Mouse (Mus musculus): ENCODE data around the gene Rnf123.
A peak's percentile ranks its signal among the peaks of the same experiment; 100 is the strongest.

The Rnf123 gene

DNA sequence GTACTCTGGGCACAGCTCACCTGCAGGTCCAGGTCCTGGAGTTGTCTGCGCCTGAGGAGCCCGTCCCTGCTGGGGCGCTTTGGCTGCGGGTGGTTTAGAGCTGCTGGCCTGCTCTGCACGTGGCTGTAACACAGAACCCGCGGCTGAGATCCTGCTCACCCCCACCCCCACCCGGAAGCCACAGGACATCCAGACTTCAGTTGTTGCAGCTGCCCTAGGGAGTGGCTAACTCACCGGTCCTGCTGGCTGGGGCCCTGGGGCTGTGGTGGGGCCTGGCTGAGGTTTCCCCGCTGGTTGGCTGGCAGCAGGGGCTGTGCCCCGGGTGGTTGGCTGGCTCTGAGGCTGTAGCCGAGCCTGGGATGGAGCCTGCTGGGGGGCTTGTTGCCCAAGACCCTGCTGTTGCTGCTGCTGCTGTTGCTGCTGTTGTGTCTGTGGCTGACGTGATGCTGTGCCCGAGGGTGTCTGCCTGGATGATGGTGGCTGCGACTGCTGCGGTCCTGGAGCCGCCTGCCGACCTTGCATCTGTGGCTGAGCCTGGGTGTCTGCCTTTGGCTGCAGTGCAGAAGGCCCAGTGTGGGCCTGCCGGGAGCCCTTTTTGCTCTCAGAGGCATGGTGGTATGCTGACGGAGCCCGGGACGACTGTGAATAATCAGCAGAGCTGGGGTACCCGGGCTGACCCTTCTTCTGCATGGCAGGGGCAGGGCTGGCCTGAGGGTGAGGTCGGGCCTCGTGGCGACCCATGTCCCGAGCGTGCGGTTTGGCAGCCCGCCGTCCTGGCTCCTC lies 21.8 kb upstream of the Rnf123 start:
- no peak for DNase-seq (ENCODE audit: low spot score)

DNA sequence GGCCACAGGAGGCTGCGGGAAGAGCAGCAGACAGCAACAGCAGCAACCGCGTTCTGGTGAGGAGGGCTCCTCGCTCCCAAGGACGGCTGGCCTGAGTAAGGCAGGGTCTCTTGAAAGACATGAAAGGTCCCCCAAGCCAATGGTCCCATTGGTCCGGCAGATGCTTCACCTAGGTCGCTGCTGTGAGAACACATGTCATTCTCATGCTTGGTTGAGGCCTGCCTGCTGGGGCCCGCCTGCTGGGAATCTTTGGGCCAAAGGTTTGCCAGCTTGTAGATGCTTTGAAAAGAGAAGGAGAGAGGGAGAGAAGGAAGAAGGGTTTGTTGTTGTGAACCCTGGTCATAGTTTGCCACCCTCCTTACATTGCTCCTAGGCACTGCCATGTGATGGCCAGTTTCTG lies 16.5 kb upstream of the Rnf123 start:
- DNase-seq (ENCODE audit: low spot score): no peak

DNA sequence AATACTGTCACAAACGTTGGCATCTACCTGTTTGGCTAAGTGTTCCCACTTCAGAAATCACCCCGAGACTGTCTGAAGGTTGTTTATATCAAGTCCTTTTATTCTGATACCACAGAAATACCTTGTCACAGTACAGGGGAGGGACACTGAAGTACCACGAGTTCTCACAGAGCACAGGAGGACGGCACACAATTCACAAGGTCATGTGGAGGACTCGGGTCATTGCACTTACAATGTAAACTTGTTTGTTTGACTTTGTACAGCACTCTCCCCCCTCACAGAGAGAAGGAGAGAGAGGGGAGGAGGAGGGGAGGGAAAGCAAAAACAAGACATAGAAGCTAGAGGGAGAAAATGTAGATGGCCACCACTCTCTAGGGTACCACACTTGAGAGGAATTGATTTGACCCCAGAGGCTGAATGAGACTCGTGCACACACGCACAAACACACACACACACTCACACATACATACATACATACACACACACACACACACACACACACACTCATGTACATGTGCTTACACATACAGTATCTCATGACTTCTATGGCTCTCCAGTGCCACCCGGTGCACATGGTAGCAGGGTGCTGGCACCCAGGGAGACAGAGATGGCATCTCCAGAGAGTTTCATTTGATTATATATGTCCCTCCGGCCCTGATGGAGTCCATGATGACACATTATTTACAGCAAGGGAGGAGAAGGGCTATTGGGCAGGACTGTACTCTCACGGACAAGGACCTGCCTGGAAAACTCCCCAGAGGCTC lies 13.0 kb upstream of the Rnf123 start:
- DNase-seq (ENCODE audit: low spot score): no peak

DNA sequence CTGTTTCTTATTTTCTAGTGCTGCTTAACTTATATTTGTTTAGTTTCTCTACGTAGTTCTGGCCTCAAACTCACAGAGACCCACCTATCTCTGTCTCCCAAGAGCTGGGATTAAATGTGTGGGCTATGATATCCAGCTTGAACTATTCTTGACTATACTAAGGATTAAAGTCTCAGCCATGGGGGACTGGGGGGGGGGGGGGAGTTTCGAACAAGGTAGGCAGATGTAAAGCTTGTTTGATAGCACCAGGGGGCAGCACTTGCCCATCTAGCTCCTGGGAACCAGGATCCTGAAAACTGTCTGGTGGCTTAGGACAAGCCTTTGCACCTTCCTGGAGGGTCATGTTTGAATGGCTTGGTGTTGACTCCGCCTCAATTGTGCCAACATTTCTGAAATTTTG lies 12.4 kb upstream of the Rnf123 start:
- DNase-seq (ENCODE audit: low spot score): peak; percentile 84

DNA sequence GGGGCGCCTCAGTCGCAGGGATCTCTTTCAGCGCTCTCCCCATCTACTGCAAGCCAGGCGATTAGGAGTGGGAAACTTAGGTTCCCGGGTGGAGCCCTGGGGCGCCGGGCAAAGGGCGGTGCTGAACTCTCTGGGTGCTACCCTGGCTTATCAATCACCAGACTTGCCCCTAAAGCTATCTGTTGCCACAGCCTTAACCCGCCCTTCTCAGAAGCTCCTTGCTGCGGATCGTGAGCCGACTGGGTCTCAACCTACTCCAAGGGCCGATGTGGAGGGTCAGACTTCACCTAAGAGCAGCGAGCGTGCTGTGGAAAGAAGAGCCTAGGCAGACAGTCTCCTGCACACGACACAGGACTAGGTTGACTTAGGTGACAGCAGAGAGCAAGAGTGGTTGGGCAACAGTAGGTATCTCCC lies 11.9 kb upstream of the Rnf123 start:
- DNase-seq (ENCODE audit: low spot score): peak; percentile 94

DNA sequence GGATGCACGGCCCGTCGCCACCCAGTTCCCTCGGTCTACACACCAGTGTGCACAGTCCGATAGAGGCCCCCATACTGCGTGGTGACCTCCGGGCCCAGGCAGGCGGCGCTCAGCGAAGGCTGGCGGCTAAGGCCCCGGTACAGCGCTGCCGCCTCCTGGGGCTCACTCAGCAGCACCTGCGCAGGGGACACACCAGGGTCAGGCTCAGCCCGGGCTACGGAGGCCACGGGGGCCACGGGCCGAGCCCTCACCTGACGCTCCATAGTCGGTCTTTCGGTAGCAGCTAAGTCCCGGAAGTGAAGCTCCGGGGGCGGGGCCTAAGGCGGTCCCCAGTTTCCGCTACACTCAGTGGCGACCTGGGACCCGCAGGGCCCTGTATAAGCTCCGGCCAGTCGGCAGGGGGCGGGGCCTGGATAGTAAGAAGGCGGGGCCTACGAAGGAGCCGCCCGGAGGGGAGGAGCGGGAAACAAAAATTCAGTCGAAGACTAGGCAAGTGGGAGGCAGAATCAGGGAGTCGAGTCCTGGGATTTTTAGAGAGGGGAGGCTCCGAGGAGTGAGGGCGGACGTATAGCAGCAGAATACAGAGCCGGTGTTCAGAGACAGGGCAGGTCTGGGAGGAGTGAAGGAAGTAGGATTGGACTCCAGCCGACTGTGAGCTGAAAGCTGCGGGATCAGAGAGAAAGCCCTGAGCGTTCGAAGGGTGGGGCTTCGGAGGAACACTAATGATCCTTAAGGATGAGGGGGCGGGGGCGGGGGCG lies 11.2 kb upstream of the Rnf123 start, which contains the start of gene Apeh:
TSS of gene Apeh (minus strand) at position 423 of the 758 bp plus-strand sequence.
- peak; percentile 98 for DNase-seq (ENCODE audit: low spot score)

DNA sequence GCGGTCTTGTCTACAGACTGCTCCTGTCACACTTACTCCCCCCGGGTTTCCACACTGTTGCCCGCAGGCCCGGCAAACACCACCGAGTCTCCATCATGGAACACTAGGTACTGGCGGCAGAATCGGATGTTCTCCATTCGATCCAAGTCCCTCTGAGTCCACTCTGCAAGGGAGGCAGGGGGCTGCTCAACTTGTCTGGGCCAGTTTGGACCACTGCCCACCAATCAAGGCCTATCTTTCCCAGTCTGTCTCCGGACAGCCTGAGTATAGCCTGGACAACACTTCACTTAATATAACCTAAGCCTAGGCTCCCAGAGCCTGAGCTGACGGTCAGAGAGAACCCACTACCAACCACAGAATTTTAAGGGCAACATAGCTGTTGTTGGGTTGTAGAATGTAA lies 10.4 kb upstream of the Rnf123 start:
- DNase-seq (ENCODE audit: low spot score): no peak

DNA sequence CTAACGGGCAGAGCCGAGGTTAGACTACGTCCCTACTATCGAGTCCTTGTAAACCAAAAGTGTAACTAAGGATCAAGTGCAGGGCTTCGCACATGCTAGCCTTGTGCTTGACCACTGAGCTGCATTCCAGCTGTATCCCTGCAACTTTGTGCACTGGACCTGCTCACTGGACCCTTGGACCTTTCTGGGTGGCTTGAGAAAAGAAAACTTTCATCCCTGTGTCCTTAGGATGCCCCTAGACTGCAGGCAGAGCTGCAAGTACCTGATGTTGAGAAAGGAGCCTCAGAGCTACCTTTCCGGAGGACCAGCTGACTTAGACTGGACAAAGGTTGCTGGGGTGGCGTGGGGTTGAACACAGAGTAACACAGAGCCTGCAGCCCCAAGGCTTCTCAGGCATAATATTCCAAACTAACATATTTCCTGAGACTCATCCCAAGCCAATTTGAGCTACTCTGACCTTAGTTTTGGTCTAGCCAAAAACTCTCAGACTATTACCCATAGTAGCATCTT lies 7.5 kb upstream of the Rnf123 start:
- no peak for DNase-seq (ENCODE audit: low spot score)

DNA sequence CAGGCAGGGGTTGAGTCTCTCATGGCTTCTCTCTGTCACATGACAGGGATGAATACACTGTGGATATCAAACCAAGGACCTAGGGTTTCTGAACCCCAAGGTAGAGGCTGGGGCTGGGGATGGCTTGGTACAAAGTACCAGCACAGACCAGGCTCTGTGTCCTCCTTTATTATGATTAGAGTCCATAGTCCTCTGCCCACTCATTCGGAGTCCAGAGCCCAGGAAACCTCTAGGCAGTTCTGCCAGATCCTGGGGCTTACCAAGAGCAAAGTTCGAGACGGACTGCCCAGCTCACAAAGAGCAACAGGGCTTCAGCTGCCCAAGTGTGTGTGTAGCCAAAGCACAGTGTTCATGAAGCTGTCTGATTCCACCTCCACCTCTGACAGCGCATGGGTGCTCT lies 2.1 kb upstream of the Rnf123 start:
- no peak for DNase-seq (ENCODE audit: low spot score)

DNA sequence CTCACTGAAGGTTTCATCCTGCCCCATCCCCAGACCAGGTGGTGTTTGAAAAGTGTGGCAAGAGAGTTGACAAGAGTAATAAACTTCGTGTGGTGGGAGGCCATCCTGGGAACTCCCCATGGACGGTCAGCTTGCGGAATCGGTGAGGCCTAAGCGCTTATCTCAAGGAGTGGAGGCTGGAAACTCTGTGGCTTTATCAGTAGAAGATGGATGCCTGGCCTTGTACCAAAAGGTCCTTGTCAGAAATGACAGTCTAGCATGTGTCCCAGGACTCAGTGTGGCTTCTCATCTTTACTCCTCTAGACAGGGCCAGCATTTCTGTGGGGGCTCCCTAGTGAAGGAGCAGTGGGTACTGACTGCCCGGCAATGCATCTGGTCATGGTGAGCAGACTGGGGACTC lies 415 bp upstream of the Rnf123 start:
- no peak for DNase-seq (ENCODE audit: low spot score)

DNA sequence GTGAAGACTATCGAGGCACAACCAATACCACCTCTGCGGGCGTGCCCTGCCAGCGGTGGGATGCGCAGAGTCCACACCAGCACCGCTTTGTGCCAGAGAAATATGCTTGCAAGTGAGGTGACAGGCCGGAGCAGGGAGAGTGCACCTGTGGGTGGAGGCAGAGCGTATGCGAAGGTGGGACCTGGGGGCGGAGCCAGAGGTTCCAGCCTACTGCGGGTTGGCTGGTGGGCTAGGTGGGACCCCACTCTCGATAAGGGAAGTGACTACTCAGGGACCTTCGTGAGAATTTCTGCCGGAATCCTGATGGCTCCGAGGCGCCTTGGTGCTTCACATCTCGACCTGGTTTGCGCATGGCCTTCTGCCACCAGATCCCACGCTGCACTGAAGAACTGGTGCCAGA lies 597 bp downstream of the Rnf123 start:
- DNase-seq (ENCODE audit: low spot score): no peak

DNA sequence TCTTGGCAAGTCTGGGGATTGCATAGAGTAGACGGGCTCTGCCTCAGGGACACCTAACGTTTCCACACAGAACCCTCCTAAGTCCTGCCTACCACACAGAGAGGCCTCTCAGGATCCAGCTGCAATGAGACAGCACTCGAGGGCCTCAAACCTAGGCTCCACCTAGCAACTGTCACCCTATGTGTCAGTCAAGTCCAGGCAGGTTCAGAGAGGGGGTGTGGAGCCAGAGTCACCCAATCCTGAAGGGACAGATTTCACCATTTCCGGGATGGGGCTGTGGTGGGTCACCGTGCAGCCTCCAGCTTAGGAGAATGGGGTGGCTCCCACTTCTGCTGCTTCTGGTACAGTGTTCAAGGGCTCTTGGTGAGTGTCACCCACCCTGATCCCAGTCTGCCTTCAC lies 3.0 kb downstream of the Rnf123 start, which contains the start of gene Mst1:
TSS of gene Mst1 (plus strand) at position 269 of the 400 bp plus-strand sequence.
- DNase-seq (ENCODE audit: low spot score): peak; percentile 92

DNA sequence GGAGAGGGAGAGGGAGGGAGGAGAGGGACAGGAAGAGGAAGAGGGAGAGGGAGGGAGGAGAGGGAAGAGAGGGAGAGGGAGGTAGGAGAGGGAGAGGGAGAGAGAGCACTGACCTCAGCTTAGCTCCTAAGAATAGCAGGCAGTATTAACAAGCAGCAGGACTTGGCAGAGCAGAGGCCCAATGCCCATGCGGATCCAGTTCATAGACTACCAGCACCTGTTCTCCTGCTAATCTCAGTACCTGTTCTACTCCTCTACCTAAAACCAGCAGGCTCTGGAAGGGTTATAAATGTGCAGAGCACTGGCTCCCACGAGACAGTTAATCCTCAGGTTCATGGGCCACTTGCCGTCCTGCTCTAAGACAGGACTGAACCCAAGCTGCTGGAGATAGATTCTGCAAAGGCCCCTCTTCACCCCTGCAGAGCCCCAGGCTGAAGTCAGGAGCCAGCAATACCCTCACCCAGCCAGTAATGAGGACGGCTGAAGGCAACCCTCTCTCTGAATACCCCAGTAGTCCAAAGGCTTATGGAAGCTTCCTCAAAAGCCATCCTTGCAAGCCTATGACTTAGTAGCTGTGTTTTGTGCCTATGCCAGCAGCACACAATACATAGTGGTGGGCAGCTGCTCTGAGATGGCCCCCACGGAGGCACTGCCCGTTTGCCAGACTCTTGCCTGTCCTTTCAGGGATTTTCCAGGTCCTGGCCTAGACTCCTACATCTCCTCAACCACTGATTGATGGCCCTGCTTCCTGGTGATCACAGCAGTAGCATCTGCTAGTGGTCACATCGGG lies 9.8 kb downstream of the Rnf123 start:
- no peak for DNase-seq (ENCODE audit: low spot score)

DNA sequence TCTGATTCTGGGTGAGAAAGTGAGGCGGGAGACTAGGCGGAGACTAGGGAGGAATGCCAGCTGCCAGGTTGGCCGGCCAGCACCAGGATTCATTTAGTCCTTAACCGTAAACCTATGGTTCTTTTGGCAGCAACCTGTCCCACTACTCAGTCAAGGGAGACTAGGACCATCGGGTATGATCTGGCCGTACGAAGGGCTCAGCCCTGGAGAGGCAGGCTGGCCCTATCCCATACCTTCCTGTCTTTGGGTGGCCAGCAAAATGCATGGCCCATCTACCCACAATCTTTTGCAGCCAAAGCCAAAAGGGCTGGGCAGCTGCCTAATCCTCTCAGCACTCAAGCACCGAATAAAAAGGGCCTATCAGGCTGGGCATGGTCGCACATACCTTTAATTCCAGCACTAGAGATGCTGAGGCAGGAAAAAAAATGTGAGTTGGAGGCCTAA lies 10.6 kb downstream of the Rnf123 start:
- no peak for DNase-seq (ENCODE audit: low spot score)

DNA sequence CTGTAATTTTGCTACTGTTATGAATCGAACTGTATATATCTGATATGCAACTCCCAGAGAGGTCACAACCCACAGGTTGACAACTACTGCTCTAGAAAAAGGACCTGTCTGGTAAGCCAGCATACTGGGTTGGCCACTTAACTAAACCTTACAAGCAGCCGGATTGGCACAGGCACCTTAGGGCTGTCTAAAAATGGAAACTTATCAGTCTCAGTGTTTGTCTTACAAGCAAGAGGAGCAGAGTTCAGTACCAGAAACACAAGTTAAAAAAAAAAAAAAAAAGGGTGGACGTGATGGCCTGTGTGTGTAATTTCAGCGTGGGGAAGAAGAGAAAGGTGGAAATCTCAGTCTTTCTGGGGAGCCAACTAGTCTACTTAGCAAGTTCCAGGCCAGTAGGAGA lies 11.3 kb downstream of the Rnf123 start:
- no peak for DNase-seq (ENCODE audit: low spot score)

DNA sequence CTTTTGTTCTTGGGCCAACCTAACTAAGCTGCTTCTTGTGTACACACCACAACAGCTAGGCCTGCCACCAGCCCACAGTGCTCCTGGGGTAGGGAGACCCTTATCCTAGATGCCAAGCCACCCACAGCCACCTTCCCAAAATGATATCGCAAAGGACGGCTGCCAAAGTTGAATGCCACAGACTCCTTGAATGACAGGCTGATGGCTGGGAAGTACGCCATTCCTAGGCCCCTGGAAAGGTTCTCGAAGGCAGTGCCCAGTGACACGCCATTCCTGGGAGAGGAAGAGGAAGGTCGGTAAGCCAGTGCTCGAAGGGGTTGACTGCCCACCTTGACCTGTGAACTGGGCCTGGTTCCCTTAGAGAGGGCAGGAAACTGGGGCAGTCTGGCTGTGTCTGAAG lies 13.6 kb downstream of the Rnf123 start:
- DNase-seq (ENCODE audit: low spot score): no peak

DNA sequence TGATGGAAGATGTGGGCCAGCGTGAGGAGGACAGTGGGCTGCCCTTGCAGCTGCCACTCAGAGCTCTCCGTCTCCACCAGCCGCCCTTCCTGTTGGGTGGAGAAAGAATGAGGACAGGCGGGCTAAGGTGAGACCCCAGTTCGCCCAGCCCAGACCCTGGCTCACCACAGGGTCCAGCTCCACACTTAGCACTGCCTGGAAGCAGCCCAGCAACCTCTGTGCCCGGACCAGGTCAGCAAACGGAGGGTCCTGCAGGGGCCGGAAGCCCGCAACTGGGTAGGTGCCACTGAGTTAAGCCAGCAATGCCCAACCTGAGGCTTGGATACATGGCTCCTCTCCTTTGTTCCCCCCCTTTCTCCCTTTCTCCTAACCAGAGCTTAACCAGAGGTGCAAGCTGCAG lies 14.1 kb downstream of the Rnf123 start:
- DNase-seq (ENCODE audit: low spot score): no peak

DNA sequence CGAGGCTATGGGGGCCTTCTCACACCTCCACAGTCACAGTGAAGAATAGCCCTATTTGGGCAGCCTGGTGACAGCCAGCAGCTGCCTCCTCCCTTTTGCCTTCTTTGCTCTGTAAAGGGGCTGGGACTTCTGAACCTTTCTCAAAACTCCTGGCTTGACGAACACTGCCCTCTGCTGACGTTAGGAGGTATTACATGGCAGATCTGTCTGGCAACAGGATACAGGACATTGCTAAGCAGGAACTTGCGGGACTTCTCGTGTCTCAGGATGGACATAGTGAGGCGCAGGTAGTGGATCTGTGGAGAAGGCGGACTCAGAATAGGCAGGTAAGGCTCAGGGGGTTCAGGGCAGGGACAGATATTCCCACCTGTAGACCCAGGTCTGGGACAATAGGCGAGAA lies 15.2 kb downstream of the Rnf123 start:
- peak; percentile 87 for DNase-seq (ENCODE audit: low spot score)

DNA sequence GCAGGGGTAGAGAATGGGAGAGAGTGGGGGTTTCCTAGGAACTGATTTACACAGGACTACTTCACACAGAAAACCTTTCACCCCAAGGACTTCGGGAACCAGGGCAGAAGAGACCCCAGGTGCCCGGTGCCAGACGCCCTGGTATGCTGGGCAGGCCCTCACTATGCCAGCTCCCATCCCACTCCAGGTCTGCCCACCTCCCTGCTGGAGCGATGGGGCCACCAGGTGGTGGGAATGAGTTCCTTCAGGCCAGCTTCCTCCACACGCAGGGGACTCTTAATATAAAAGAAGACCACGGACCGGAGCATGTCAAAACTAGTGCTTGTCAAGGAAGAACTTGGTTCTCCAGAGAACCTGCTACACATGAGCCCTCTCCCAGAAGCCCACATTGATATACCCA lies 15.9 kb downstream of the Rnf123 start:
- DNase-seq (ENCODE audit: low spot score): no peak

DNA sequence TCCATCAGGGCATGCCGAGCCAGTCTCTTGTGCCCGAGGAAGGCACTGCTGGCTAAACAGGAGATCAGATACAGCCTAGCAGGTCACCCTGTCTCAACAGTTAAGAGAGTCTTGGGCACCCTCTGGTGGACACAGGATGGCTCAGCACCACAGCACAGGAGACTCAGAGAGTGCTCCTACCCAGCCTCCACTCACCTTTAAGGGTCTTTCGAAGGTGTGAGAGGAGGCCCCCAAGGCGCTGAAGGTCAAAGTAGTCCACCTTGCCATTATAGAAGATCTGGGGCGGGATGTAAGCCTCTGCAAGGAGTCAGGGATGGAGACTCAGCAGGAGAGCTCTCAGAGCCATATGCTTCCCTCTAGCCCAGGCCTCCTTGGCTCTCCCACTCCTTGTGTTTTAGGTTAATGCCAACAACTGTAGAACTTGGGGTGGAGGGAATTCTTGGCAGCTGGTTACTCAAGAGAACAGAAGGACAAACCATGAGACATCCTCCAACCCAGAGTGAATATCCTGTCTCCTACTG lies 17.6 kb downstream of the Rnf123 start:
- peak; percentile 65 for DNase-seq (ENCODE audit: low spot score)

DNA sequence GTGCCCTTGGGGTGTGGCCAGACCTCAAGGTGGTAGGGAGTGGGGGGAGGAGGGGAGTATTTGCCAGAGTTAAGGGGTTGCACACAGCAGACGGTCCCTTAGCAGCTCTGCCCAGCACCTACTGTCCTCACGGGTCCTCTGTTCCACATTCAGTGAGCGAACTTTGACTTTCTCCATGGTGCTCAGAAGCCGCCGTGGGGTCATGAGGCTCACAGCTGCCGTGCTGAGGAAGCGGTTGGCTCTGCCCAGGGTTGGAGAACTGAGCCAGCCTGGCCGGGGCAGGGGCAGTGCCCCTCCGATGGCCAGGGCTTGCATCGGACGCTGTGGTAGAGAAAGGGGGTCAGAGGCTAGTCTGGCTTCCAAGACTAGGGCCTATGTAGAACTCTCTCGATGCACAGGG lies 19.8 kb downstream of the Rnf123 start:
- DNase-seq (ENCODE audit: low spot score): no peak

Data from c-Kit-positive CD71-positive TER-119-positive erythroid progenitor cells, embryonic 14.5 days (primary cell).